Mouse (Mus musculus) kidney, postnatal 4 days (tissue): ENCODE measurements at regions not wholly inside any gene's neighbourhood (a gene's known extent, or its start where the extent isn't known, plus 50 kb on each side); places are given as distances from the start of the nearest gene placed in this dataset.

Experiments used
- DNase-seq, 2 experiments: peaks; one replicate each; pipeline ENCODE4 v3.0.0; 2021; ENCODE audit warnings: mixed read lengths in 2 of 2

- peak; percentile 28 to 36 for DNase-seq
Observed at GRCm38 (mm10) chr8:126772748-126773147, 172.9 kb downstream of the Tomm20 start.

- no peak for DNase-seq
Observed at GRCm38 (mm10) chr8:126772194-126772593, 173.4 kb downstream of the Tomm20 start.

- DNase-seq: peak in 1 of 2 experiments; percentile 36
Observed at GRCm38 (mm10) chr8:126770374-126770773, 175.3 kb downstream of the Tomm20 start.

GRCm38 (mm10) chr8:126768142-126768541, 174.4 kb upstream of the Irf2bp2 start:
- DNase-seq: no peak

- no peak for DNase-seq
Observed at GRCm38 (mm10) chr8:126767341-126767740, 173.6 kb upstream of the Irf2bp2 start.

- no peak for DNase-seq
Observed at GRCm38 (mm10) chr8:126765693-126766238, 172.0 kb upstream of the Irf2bp2 start.

- DNase-seq: peak; percentile 33 to 37
Observed at GRCm38 (mm10) chr8:126763600-126763999, 169.8 kb upstream of the Irf2bp2 start.

- DNase-seq: no peak
Observed at GRCm38 (mm10) chr8:126759711-126760110, 165.9 kb upstream of the Irf2bp2 start.

- no peak for DNase-seq
Observed at GRCm38 (mm10) chr8:126758951-126759350, 165.2 kb upstream of the Irf2bp2 start.

- DNase-seq: peak in 1 of 2 experiments; percentile 32
Observed at GRCm38 (mm10) chr8:126757951-126758757, 164.4 kb upstream of the Irf2bp2 start.

GRCm38 (mm10) chr8:126756300-126757097, 162.7 kb upstream of the Irf2bp2 start:
- no peak for DNase-seq

- no peak for DNase-seq
Observed at GRCm38 (mm10) chr8:126755669-126756068, 161.9 kb upstream of the Irf2bp2 start.

GRCm38 (mm10) chr8:126754361-126754809, 160.6 kb upstream of the Irf2bp2 start:
- no peak for DNase-seq

GRCm38 (mm10) chr8:126753059-126753855, 159.5 kb upstream of the Irf2bp2 start:
- DNase-seq: no peak

GRCm38 (mm10) chr8:126751416-126752140, 157.8 kb upstream of the Irf2bp2 start:
- no peak for DNase-seq

- peak in 1 of 2 experiments; percentile 38 for DNase-seq
Observed at GRCm38 (mm10) chr8:126745992-126746775, 152.4 kb upstream of the Irf2bp2 start.

- DNase-seq: no peak
Observed at GRCm38 (mm10) chr8:126744747-126745382, 151.1 kb upstream of the Irf2bp2 start.

- DNase-seq: no peak
Observed at GRCm38 (mm10) chr8:126743296-126743695, 149.5 kb upstream of the Irf2bp2 start.

GRCm38 (mm10) chr8:126742081-126742480, 148.3 kb upstream of the Irf2bp2 start:
- no peak for DNase-seq

GRCm38 (mm10) chr8:126741031-126741430, 147.2 kb upstream of the Irf2bp2 start:
- no peak for DNase-seq
